Mouse (Mus musculus) forebrain, embryonic 16.5 days (tissue): Measurements from ENCODE around the gene Pikfyve. TPM values are rescaled to one million over a fixed set of nuclear protein-coding genes. Genes with fewer than 3 reads are reported as not detected.

Source experiments
- ATAC-seq: fragments of 200-750 bp; cut with Nextera tagmentation; 2 replicates; pipeline ENCODE4 v1.8.0; 2017; ENCODE audit warnings: mild to moderate bottlenecking, moderate library complexity
- H3K27ac ChIP-seq: fragments of 300-500 bp; sonication (generic); 2 replicates; pipeline ENCODE4 v1.5.1; 2014; ENCODE audit warnings: low read length, control low read depth
- H3K27me3 ChIP-seq: fragments of 300-500 bp; sonication (generic); replicated peaks from 2 replicates; pipeline ENCODE4 v1.6.1; 2014; ENCODE audit warnings: low read length; ENCODE audit not compliant: control insufficient read depth, insufficient read depth
- H3K36me3 ChIP-seq: fragments of 300-500 bp; sonication (generic); 2 replicates; pipeline ENCODE4 v1.6.1; 2014; ENCODE audit not compliant: control insufficient read depth, insufficient read depth
- H3K4me1 ChIP-seq: fragments of 300-500 bp; sonication (generic); replicated peaks from 2 replicates; pipeline ENCODE4 v1.6.1; 2014; ENCODE audit warnings: low read length; ENCODE audit not compliant: control insufficient read depth, insufficient read depth
- H3K4me2 ChIP-seq: fragments of 300-500 bp; sonication (generic); 2 replicates; pipeline ENCODE4 v1.6.1; 2014; ENCODE audit warnings: mild to moderate bottlenecking, low read length, control low read depth
- H3K4me3 ChIP-seq: fragments of 300-500 bp; sonication (generic); replicated peaks from 2 replicates; pipeline ENCODE4 v1.5.1; 2014; ENCODE audit warnings: mild to moderate bottlenecking, low read length, control low read depth
- H3K9ac ChIP-seq: fragments of 300-500 bp; sonication (generic); replicated peaks from 2 replicates; pipeline ENCODE4 v1.6.1; 2014; ENCODE audit warnings: low read depth, low read length, control low read depth
- H3K9me3 ChIP-seq: fragments of 300-500 bp; sonication (generic); 2 replicates; pipeline ENCODE4 v1.6.1; 2016; ENCODE audit warnings: low read length; ENCODE audit not compliant: control insufficient read depth
- WGBS: fragments of 180-500 bp; shearing (Covaris S2); extraction: QIAGEN DNeasy Blood & Tissue Kit; methylation state at CpG from one replicate; pipeline ENCODE4 v1.1.7; 2014; 5-methylcytosine and 5-hydroxymethylcytosine counted together
- polyA plus RNA-seq: library from polyadenylated mRNA; unstranded; fragments of >200 nt; fragmentation: Nextera tagmentation; extraction: Ambion mirVana; gene quantifications from 2 replicates; pipeline ENCODE4 v1.2.1, GENCODE M21; 2015

Pikfyve gene
- polyA plus RNA-seq, 1 experiment from 2014 or later, result 16.5 TPM

- Histone ChIP-seq H3K36me3 (peaks cover 65% of the 10 kb centered on the region), H3K9me3 (no peaks in the 10 kb centered on the region), H3K27me3 (no peaks in the 10 kb centered on the region), H3K4me2 (no peak overlapping the region), H3K4me3 (no peak overlapping the region), H3K9ac (no peak overlapping the region), H3K4me1 (peaks cover 9% of the 10 kb centered on the region), H3K27ac (no peak overlapping the region)
- WGBS, result 78% methylated on average over 1 of the region's 1 CpGs
- no peak for ATAC-seq
Observed at GRCm38 (mm10) chr1:65167496-65167895, 19.0 kb upstream of the Pikfyve start.

DNA sequence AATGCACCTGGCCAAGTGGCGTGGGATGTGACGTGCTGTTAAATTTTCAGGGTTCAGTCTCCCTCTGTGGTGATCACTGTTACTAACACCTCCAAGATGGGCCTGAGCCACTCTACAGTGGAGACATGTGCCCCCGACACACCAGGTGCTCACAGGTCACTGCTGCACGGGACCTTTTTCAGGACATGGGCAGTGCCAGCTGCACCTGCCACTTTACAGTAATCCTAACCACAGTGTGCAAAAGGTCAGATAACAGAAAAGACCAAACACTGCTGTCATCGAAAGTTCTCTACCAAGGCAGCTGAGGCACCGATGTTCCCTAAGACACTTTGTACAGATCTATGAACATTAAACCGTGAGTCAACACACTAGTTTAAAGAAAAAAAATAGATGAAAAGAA is 16.9 kb upstream of the Pikfyve start:
- H3K4me3 ChIP-seq, result no peak overlapping the region
- no peaks in the 10 kb centered on the region for H3K9me3 ChIP-seq
- H3K27me3 ChIP-seq, result no peaks in the 10 kb centered on the region
- H3K4me1 ChIP-seq, result peaks cover 13% of the 10 kb centered on the region
- no peak overlapping the region for H3K27ac ChIP-seq
- 97% methylated on average over 7 of the region's 7 CpGs for WGBS
- ATAC-seq, result no peak
- H3K4me2 ChIP-seq, result no peak overlapping the region
- peaks cover 49% of the 10 kb centered on the region for H3K36me3 ChIP-seq
- H3K9ac ChIP-seq, result no peak overlapping the region

GRCm38 (mm10) chr1:65169947-65170346 is 16.5 kb upstream of the Pikfyve start:
- Histone ChIP-seq H3K27me3 (no peaks in the 10 kb centered on the region), H3K4me2 (no peak overlapping the region), H3K36me3 (peaks cover 45% of the 10 kb centered on the region), H3K4me3 (no peak overlapping the region), H3K9me3 (no peaks in the 10 kb centered on the region), H3K4me1 (peaks cover 13% of the 10 kb centered on the region), H3K9ac (no peak overlapping the region), H3K27ac (no peak overlapping the region)
- WGBS, result 91% methylated on average over 5 of the region's 5 CpGs
- no peak for ATAC-seq

GRCm38 (mm10) chr1:65171579-65171978 is 14.9 kb upstream of the Pikfyve start:
- WGBS, result 18% methylated on average over 4 of the region's 4 CpGs
- H3K9ac ChIP-seq, result no peak overlapping the region
- peaks cover 38% of the 10 kb centered on the region for H3K36me3 ChIP-seq
- no peak overlapping the region for H3K27ac ChIP-seq
- H3K4me2 ChIP-seq, result no peak overlapping the region
- no peak overlapping the region for H3K4me3 ChIP-seq
- no peaks in the 10 kb centered on the region for H3K27me3 ChIP-seq
- 0 out of 2 replicates have a peak, but pooled peaks have one; percentile 32 for ATAC-seq
- H3K4me1 ChIP-seq, result peaks cover 23% of the 10 kb centered on the region
- no peaks in the 10 kb centered on the region for H3K9me3 ChIP-seq

GRCm38 (mm10) chr1:65173716-65174115 is 12.8 kb upstream of the Pikfyve start:
- no peaks in the 10 kb centered on the region for H3K27me3 ChIP-seq
- H3K4me3 ChIP-seq, result no peak overlapping the region
- no peaks in the 10 kb centered on the region for H3K9me3 ChIP-seq
- WGBS, result 91% methylated on average over 2 of the region's 2 CpGs
- no peak for ATAC-seq
- H3K9ac ChIP-seq, result no peak overlapping the region
- H3K36me3 ChIP-seq, result peaks cover 19% of the 10 kb centered on the region
- no peak overlapping the region for H3K27ac ChIP-seq
- no peak overlapping the region for H3K4me2 ChIP-seq
- peaks cover 37% of the 10 kb centered on the region for H3K4me1 ChIP-seq

- H3K4me3 ChIP-seq, result no peak overlapping the region
- no peaks in the 10 kb centered on the region for H3K9me3 ChIP-seq
- H3K4me2 ChIP-seq, result peak overlapping the region; percentile 12; the same call in 1 of the 2 replicates
- H3K27ac ChIP-seq, result no peak overlapping the region
- 81% methylated on average over 4 of the region's 4 CpGs for WGBS
- H3K36me3 ChIP-seq, result peaks cover 3% of the 10 kb centered on the region
- peaks cover 37% of the 10 kb centered on the region for H3K4me1 ChIP-seq
- no peak for ATAC-seq
- H3K27me3 ChIP-seq, result no peaks in the 10 kb centered on the region
- no peak overlapping the region for H3K9ac ChIP-seq
Observed at GRCm38 (mm10) chr1:65176171-65176570, 10.3 kb upstream of the Pikfyve start.

- H3K27ac ChIP-seq, result no peak overlapping the region
- peaks cover 2% of the 10 kb centered on the region; the same call in 1 of the 2 replicates for H3K36me3 ChIP-seq
- peak overlapping the region; percentile 34 for H3K4me2 ChIP-seq
- no peak overlapping the region for H3K4me3 ChIP-seq
- H3K9me3 ChIP-seq, result no peaks in the 10 kb centered on the region
- WGBS, result 79% methylated on average over 5 of the region's 5 CpGs
- no peaks in the 10 kb centered on the region for H3K27me3 ChIP-seq
- no peak overlapping the region for H3K9ac ChIP-seq
- ATAC-seq, result no peak
- peaks cover 32% of the 10 kb centered on the region for H3K4me1 ChIP-seq
Observed at GRCm38 (mm10) chr1:65176912-65177311, 9.6 kb upstream of the Pikfyve start.

- Histone ChIP-seq H3K27ac (no peak overlapping the region), H3K4me2 (peak overlapping the region; percentile 65), H3K27me3 (no peaks in the 10 kb centered on the region), H3K9ac (peak overlapping the region; percentile 85; the same call in 1 of the 2 replicates), H3K9me3 (no peaks in the 10 kb centered on the region), H3K4me1 (peaks cover 28% of the 10 kb centered on the region), H3K4me3 (peak overlapping the region; percentile 74), H3K36me3 (peaks cover 2% of the 10 kb centered on the region; the same call in 1 of the 2 replicates)
- no peak for ATAC-seq
- WGBS, result 40% methylated on average over 3 of the region's 3 CpGs
Observed at GRCm38 (mm10) chr1:65177452-65177851, 9.0 kb upstream of the Pikfyve start.

DNA sequence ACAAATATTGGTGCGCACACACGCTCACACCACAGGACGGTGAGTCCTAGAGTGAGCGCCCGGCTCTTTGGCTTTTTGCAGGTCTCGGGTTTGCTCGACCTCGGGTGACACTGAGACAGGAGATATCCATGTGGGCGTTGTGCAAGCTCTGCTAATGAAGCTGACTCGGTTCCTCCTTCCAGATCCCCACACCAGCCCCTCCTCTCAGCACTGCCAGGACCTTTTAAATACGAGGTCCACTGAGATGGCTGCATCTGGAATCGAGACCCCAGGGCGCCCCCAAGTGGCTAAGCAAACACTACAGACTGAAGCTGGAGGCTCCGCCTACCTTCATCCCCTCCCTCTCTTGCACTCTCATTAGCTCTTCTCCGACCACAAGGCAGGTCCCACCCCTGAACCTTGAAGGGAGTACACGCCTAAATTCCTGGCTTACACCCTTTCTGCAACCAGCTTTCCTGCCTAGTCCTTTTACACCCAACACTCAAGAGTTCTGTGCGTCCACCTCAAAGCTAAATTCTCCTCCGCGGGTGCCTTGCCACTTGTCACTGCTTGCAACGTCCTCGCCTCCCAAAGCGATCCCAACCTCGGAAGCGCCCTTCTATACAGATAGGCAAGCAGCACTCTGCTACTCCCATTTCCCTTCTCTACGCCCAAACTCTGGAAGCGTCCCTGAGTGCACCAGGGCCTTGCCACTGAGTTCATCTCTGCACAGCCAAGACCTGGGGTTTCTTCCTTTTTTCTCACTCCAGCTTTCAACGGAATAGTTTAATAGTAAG is 8.2 kb upstream of the Pikfyve start:
- Histone ChIP-seq H3K36me3 (peaks cover 2% of the 10 kb centered on the region; the same call in 1 of the 2 replicates), H3K4me2 (peak overlapping the region; percentile 65), H3K27ac (peak overlapping the region; percentile 98), H3K9me3 (no peaks in the 10 kb centered on the region), H3K4me3 (peak overlapping the region; percentile 74), H3K27me3 (no peaks in the 10 kb centered on the region), H3K9ac (peak overlapping the region; percentile 85), H3K4me1 (peaks cover 25% of the 10 kb centered on the region)
- ATAC-seq, result peak; percentile 82
- 7% methylated on average over 27 of the region's 27 CpGs for WGBS
